Mouse (Mus musculus): ENCODE data around the gene Fam92b.

DNA sequence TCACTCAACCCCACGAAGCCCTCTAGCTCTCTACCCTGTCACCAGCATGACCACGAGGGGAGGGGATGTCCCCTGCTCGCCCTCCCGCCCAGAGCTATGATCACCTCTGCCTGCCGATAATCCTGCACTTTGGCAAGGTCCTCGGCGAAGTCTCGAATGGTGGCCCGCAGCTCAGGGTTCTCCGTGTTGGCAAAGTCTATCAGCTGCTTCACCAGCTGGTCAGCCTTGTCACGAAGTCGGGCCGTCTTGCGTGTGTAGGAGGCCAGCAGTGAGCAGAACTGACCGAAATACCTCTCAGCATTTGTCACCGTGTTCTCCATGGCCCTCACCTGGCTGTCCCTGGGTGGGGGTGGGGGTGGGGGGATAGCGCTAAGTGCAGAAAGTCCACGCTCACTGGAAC lies 2.7 kb downstream of the Fam92b start:
- TF ChIP-seq TAL1 (IDR thresholded peaks at IDR 0.05; ENCODE audit: low read length) (no peak), GATA1 (IDR thresholded peaks at IDR 0.05; ENCODE audit: low read length) (no peak)

All from erythroblast, embryonic 14.5 days (primary cell).